Mouse (Mus musculus) embryonic fibroblast, embryonic 13.5 days (primary cell): ENCODE measurements around the gene Cdhr5.

ENCODE experiments used
- CTCF ChIP-seq: IDR thresholded peaks from 2 replicates; pipeline ENCODE4 v1.5.1; 2011; ENCODE audit warnings: mild to moderate bottlenecking, control low read depth, low read length, moderate library complexity, borderline replicate concordance; ENCODE audit not compliant: insufficient read depth
- POLR2A ChIP-seq: IDR thresholded peaks from 2 replicates; pipeline ENCODE4 v1.6.1; 2011; ENCODE audit warnings: low read depth, mild to moderate bottlenecking, control low read depth, low read length, moderate library complexity

DNA sequence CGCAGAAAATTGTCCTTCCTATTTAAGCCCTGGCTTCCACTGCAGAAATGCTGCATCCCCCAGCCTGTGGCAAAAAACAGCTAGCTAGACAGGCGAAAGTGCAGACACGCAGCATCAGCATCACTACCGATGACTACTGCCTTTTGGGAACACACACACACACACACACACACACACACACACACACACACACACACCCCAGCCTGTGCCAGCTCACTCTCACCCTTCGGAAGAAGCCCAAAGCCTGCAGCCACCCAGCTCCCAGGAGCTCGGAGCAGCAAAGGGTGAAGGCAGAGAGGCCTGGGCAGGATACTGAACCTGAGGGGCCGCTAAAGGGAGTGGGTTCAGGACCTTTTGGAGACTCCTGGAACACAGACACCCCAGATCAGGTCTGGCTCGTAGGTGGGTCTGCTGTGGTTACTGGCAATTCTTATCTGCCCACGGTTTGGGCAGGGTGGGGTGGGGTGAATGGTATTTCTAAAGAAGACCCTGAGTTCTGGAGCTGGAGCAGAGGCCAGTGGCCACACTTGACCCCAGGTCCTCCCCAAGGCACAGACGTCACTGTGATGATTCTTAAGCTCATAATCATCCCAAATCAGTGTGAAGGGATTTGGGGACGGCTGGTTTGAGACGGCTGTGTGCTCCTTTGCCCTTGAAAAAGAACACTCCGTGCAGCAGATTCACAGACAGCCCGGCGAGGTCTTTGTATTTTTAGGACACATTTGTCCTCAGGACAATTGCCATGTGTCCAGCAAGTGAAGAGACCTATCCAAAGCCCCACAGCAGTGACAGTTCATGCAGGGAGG lies 16.2 kb upstream of the Cdhr5 start:
- TF ChIP-seq CTCF (no peak), POLR2A (no peak)
